ENCODE assay signal across 8 mouse cellular contexts in the genomic region with DNA sequence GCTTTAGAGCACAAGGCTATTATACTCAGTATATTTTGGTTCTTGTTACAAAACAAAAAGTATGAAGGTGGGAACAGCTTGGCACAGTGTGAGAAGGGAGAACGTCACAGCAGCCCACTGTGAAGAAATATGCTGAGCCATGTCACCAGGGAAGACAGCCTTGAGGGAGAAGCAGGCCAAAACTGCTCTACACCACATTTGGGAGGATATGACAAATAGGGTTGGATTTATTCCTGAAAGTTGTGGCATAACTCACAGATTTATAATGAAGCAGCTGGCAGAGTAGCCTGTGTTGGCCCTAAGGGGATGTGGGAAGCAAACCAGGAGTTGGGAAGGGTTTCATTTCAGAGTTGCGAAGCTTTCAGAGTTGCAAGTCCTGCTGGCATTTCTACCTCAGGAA.
DNase-seq lines count a peak whose midpoint lies in the region.

No protein-coding gene starts in this region.

- peak; percentile 17 for DNase-seq in layer of hippocampus, adult 11-12 months (ENCODE audit: low spot score)
- no peak for DNase-seq in layer of hippocampus, adult 9-10 months (ENCODE audit: low spot score)
- peak; percentile 26 to 42 for DNase-seq in adrenal gland, postnatal 36 days
- peak; percentile 29 to 56 for DNase-seq in cerebellum, postnatal 14 days
- DNase-seq in left cerebral cortex, adult 18-20 months (ENCODE audit: low spot score in 2 of 2) = peak; percentile 42 to 50
- DNase-seq in thymus, postnatal 36 days = no peak
- no peak for DNase-seq in lung, postnatal 36 days
- DNase-seq in thymus, postnatal 4 days = no peak

Comparison
In these comparisons a context has a peak if more than half of its experiments do, and no peak if none do; other contexts are left out.
1. DNase-seq: peak in layer of hippocampus, adult 11-12 months (single experiment), adrenal gland, postnatal 36 days (2 of 2), cerebellum, postnatal 14 days (2 of 2) and left cerebral cortex, adult 18-20 months (2 of 2); none in layer of hippocampus, adult 9-10 months (single experiment), thymus, postnatal 36 days (0 of 2), lung, postnatal 36 days (single experiment) and thymus, postnatal 4 days (single experiment).